In genomic region chr3:147445884-147446283, GRCm38 (mm10) we compare ENCODE assay signal across 11 mouse cellular contexts.
DNase-seq lines count a peak whose midpoint lies in the region; ATAC-seq and TF ChIP-seq lines count a peak whose summit lies in the region.
"Had no signal": no experiment of that assay in that cellular context is flagged by ENCODE, and none has a peak within 500 bp of the region (broad histone marks: within the 10 kb centered on the region; RNA-seq: fewer than 3 reads in every experiment).

No protein-coding gene starts in this region.

- in situ Hi-C loops in Patski (cut with MboI; ENCODE audit: low pct_unique_long_range_greater_than_20kb), result no loop called here

- peak; percentile 16 for DNase-seq in heart, adult 8-10 months (ENCODE audit: low spot score)
- no peak for DNase-seq in heart, embryonic 10.5 days (ENCODE audit: low spot score)
- no peak for DNase-seq in Patski (ENCODE audit: low read depth, low spot score)
- peak; percentile 64 for DNase-seq in forelimb bud, embryonic 11.5 days (ENCODE audit: low read depth, low spot score)
- no peak for DNase-seq in B cell, adult 2 months
- DNase-seq in urinary bladder, postnatal 36 days (ENCODE audit: low spot score in 2 of 2), result no peak
- DNase-seq: adrenal gland, postnatal 14 days; liver, postnatal 0 days had no signal

- H3K9ac ChIP-seq in limb, embryonic 12.5 days (replicated peaks), result no peak overlapping the region
- H3K9ac ChIP-seq in forebrain, embryonic 16.5 days (replicated peaks; ENCODE audit: low read depth, low read length), result no peak overlapping the region
- H3K9ac ChIP-seq: liver, postnatal 0 days had no signal

- H3K27me3 ChIP-seq in heart, embryonic 10.5 days (ENCODE audit: insufficient read depth, poor library complexity, severe bottlenecking), result no peaks in the 10 kb centered on the region
- H3K27me3 ChIP-seq in Patski, result no peaks in the 10 kb centered on the region
- H3K27me3 ChIP-seq in limb, embryonic 12.5 days, result no peaks in the 10 kb centered on the region
- H3K27me3 ChIP-seq in forebrain, embryonic 16.5 days (replicated peaks; ENCODE audit: control insufficient read depth, insufficient read depth, low read length), result no peaks in the 10 kb centered on the region

- CTCF ChIA-PET in Patski (lab: Charles Lee), result interaction anchor here (0.9 kb wide), 1 partner anchor 11 kb away, joined by 3 read pairs; no protein-coding TSS in a partner anchor

- H3K4me2 ChIP-seq in limb, embryonic 12.5 days, result no peak overlapping the region
- H3K4me2 ChIP-seq in forebrain, embryonic 16.5 days (ENCODE audit: low read length), result no peak overlapping the region

- no peak overlapping the region for H3K4me3 ChIP-seq in heart, embryonic 10.5 days
- H3K4me3 ChIP-seq in limb, embryonic 12.5 days (replicated peaks), result no peak overlapping the region
- no peak overlapping the region for H3K4me3 ChIP-seq in forebrain, embryonic 16.5 days (replicated peaks; ENCODE audit: low read length)

- H3K9me3 ChIP-seq in heart, embryonic 10.5 days, result no peaks in the 10 kb centered on the region
- no peaks in the 10 kb centered on the region for H3K9me3 ChIP-seq in limb, embryonic 12.5 days
- no peaks in the 10 kb centered on the region for H3K9me3 ChIP-seq in forebrain, embryonic 16.5 days (ENCODE audit: control insufficient read depth, low read length)

- no peak for TF ChIP-seq CTCF in Patski (IDR thresholded peaks at IDR 0.05)

- 75% methylated on average over 8 of the region's 8 CpGs for WGBS in heart, embryonic 10.5 days
- WGBS in limb, embryonic 12.5 days, result 26% methylated on average over 8 of the region's 8 CpGs
- 89% methylated on average over 8 of the region's 8 CpGs for WGBS in forebrain, embryonic 16.5 days

- ATAC-seq in Patski, result peak; percentile 62
- no peak for ATAC-seq in limb, embryonic 12.5 days (ENCODE audit: insufficient number of reproducible peaks, insufficient read depth, low FRiP score, low TSS enrichment, low read depth)
- ATAC-seq in forebrain, embryonic 16.5 days, result no peak
- ATAC-seq: inflammation-experienced regulatory T-cells, adult 6 months; liver, postnatal 0 days had no signal

- no peak overlapping the region for H3K27ac ChIP-seq in heart, embryonic 10.5 days
- peak overlapping the region; percentile 41; the same call in 1 of the 2 replicates for H3K27ac ChIP-seq in limb, embryonic 12.5 days
- no peak overlapping the region for H3K27ac ChIP-seq in forebrain, embryonic 16.5 days (ENCODE audit: low read length)

- no peaks in the 10 kb centered on the region for H3K36me3 ChIP-seq in heart, embryonic 10.5 days
- H3K36me3 ChIP-seq in limb, embryonic 12.5 days, result no peaks in the 10 kb centered on the region
- H3K36me3 ChIP-seq in forebrain, embryonic 16.5 days (ENCODE audit: control insufficient read depth, insufficient read depth), result no peaks in the 10 kb centered on the region

- POLR2A ChIA-PET in Patski (lab: Charles Lee), result no interaction called here

- H3K4me1 ChIP-seq in heart, embryonic 10.5 days, result no peaks in the 10 kb centered on the region
- peaks cover 21% of the 10 kb centered on the region for H3K4me1 ChIP-seq in limb, embryonic 12.5 days (replicated peaks)
- no peaks in the 10 kb centered on the region; the same call in 1 of the 2 replicates for H3K4me1 ChIP-seq in forebrain, embryonic 16.5 days (replicated peaks; ENCODE audit: control insufficient read depth, insufficient read depth, low read length)

Comparison
In these comparisons a context has a peak if more than half of its experiments do, and no peak if none do; other contexts are left out.
1. DNase-seq: peak in heart, adult 8-10 months (single experiment) and forelimb bud, embryonic 11.5 days (single experiment); none in heart, embryonic 10.5 days (single experiment), Patski (single experiment), B cell, adult 2 months (0 of 2) and urinary bladder, postnatal 36 days (0 of 2).